Mouse (Mus musculus): Measurements from ENCODE around the gene Phyhipl. TPM values are rescaled to one million over a fixed set of nuclear protein-coding genes. Genes with fewer than 3 reads are reported as not detected.

Phyhipl gene
- polyA plus RNA-seq (2016; fragmentation: Nextera tagmentation; extraction: Ambion mirVana) = 2.1 and 2.4 TPM in 2 replicates

DNA sequence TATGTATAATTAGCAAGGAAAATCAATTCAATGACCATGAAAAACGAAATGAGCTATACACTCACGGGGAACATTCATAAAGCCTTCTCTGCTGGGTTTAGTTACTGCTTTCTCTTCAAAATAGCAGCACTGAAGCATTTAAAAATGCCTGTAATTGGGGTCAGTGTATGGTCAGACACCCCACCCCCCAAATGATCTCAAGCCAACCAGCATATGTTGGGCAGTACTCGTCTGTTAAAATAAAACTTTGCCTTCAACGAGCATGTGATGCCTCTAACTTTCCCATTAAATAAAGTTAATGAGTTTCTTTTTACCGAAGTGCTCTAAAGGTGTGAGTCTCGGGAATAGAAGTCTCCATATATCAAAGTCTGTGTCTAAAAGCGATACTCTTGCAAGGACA, at the start of gene Phyhipl:
Gene Phyhipl (minus strand): TSS at position 138 of the 400 bp plus-strand sequence.
- H3K4me2 ChIP-seq = no peak within 1 kb of the TSS
- H3K4me1 ChIP-seq (replicated peaks) = no peaks in the 10 kb centered on the region
- H3K27me3 ChIP-seq (replicated peaks) = no peaks in the 10 kb centered on the region
- no peaks in the 10 kb centered on the region for H3K36me3 ChIP-seq
- WGBS = 78% methylated on average over 7 of the region's 7 CpGs
- no peak within 1 kb of the TSS for H3K27ac ChIP-seq (ENCODE audit: poor library complexity, severe bottlenecking)
- H3K9ac ChIP-seq = no peak within 1 kb of the TSS
- H3K9me3 ChIP-seq (replicated peaks) = no peaks in the 10 kb centered on the region; the same call in 1 of the 2 replicates
- ATAC-seq (ENCODE audit: insufficient number of reproducible peaks, low FRiP score) = no peak
- H3K4me3 ChIP-seq = no peak within 1 kb of the TSS

- ATAC-seq (ENCODE audit: insufficient number of reproducible peaks, low FRiP score) = no peak
These were observed 47.4 kb upstream of the Phyhipl start for GRCm38 (mm10) chr10:70703211-70703610.

GRCm38 (mm10) chr10:70699581-70699980, 43.8 kb upstream of the Phyhipl start:
- no peak overlapping the region for H3K9ac ChIP-seq

More at GRCm38 (mm10) chr10:70703211-70703610, 47.4 kb upstream of the Phyhipl start:
- Histone ChIP-seq H3K27me3 (replicated peaks) (no peaks in the 10 kb centered on the region), H3K36me3 (no peaks in the 10 kb centered on the region), H3K4me1 (replicated peaks) (no peaks in the 10 kb centered on the region), H3K9ac (no peak overlapping the region), H3K4me3 (no peak overlapping the region), H3K4me2 (no peak overlapping the region), H3K27ac (ENCODE audit: poor library complexity, severe bottlenecking) (no peak overlapping the region), H3K9me3 (replicated peaks) (peaks cover 7% of the 10 kb centered on the region)
- WGBS = 51% methylated on average over 6 of the region's 6 CpGs

DNA sequence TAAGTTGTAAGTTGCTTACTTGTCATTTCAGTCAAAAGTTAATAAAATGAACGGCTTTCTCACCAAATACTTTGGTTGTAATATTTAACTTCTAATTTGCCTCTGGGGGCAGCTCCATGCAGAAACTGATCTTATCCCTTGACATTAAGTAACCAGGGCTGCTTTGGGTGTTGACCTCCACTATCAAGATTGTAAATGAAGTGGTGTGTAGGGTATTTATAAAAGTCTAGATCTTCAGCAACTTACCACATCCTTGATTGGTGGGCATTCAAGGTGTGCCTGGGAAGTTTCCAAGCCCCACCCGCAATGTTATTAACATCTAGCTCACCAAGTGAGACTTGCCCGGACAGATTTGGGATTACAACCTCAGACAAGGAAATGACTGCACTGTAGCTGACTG, 42.2 kb upstream of the Phyhipl start:
- no peak overlapping the region for H3K4me3 ChIP-seq
- H3K9me3 ChIP-seq (replicated peaks) = peaks cover 4% of the 10 kb centered on the region; the same call in 1 of the 2 replicates
- H3K36me3 ChIP-seq = no peaks in the 10 kb centered on the region
- H3K4me2 ChIP-seq = no peak overlapping the region
- H3K27me3 ChIP-seq (replicated peaks) = no peaks in the 10 kb centered on the region
- H3K9ac ChIP-seq = no peak overlapping the region
- no peak for ATAC-seq (ENCODE audit: insufficient number of reproducible peaks, low FRiP score)
- 83% methylated on average over 3 of the region's 3 CpGs for WGBS
- no peak overlapping the region for H3K27ac ChIP-seq (ENCODE audit: poor library complexity, severe bottlenecking)
- H3K4me1 ChIP-seq (replicated peaks) = peaks cover 7% of the 10 kb centered on the region; the same call in 1 of the 2 replicates

More at GRCm38 (mm10) chr10:70699581-70699980, 43.8 kb upstream of the Phyhipl start:
- Histone ChIP-seq H3K27me3 (replicated peaks) (no peaks in the 10 kb centered on the region), H3K36me3 (no peaks in the 10 kb centered on the region), H3K4me2 (no peak overlapping the region), H3K9me3 (replicated peaks) (peaks cover 4% of the 10 kb centered on the region; the same call in 1 of the 2 replicates), H3K4me3 (no peak overlapping the region), H3K27ac (ENCODE audit: poor library complexity, severe bottlenecking) (no peak overlapping the region), H3K4me1 (replicated peaks) (peaks cover 7% of the 10 kb centered on the region; the same call in 1 of the 2 replicates)
- ATAC-seq (ENCODE audit: insufficient number of reproducible peaks, low FRiP score) = no peak
- WGBS = 79% methylated on average over 7 of the region's 7 CpGs

DNA sequence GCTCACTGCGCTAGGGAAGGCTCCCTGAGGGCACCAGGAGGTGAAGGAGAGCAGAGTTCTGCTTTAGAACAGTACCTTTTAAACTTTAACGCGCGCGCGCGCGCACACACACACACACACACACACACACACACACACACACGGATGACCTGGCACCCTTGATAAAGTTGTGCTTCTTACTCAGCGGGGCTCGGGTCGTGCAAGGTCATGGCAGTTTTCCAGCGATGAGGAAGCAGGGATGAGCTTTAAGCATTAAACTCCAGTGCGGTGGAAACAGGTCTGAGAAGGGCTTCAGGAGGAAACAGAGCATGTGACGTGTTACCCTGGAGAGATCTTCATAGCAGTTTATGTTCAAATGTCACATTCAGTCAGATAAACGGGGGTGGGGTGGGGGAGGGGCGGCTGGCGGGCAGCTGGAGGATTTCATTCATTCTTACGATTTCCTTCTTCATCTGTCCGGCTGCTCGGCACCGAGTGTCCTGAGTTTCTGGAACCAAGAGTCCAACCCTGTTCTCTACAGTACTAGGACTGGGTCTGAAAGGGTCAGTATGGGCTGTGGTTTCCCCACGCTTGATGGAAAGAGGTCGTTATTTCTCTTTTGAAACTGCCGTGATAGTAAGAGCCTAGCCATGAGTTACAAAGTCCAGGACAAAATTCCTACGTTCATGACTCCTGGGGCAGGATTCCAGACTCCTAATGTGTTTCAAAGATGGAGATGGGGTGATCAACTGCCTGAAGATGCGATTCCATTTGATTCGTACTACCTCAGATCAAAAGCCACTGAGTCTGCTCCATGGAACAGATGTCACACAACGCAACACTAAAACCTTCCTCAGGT, 41.2 kb upstream of the Phyhipl start:
- WGBS = 65% methylated on average over 29 of the region's 29 CpGs
- Histone ChIP-seq H3K27ac (ENCODE audit: poor library complexity, severe bottlenecking) (no peak overlapping the region), H3K9ac (no peak overlapping the region), H3K27me3 (replicated peaks) (no peaks in the 10 kb centered on the region), H3K36me3 (no peaks in the 10 kb centered on the region), H3K4me1 (replicated peaks) (peaks cover 7% of the 10 kb centered on the region; the same call in 1 of the 2 replicates), H3K4me2 (0 out of 2 replicates have a peak overlapping the region, but pooled peaks have one; percentile 16), H3K9me3 (replicated peaks) (peaks cover 4% of the 10 kb centered on the region; the same call in 1 of the 2 replicates), H3K4me3 (no peak overlapping the region)
- no peak for ATAC-seq (ENCODE audit: insufficient number of reproducible peaks, low FRiP score)

- no peak overlapping the region for H3K4me2 ChIP-seq
- H3K27me3 ChIP-seq (replicated peaks) = no peaks in the 10 kb centered on the region
- no peak overlapping the region for H3K4me3 ChIP-seq
- no peak for ATAC-seq (ENCODE audit: insufficient number of reproducible peaks, low FRiP score)
- H3K9me3 ChIP-seq (replicated peaks) = no peaks in the 10 kb centered on the region
- no peak overlapping the region for H3K9ac ChIP-seq
- no peaks in the 10 kb centered on the region for H3K36me3 ChIP-seq
- H3K27ac ChIP-seq (ENCODE audit: poor library complexity, severe bottlenecking) = no peak overlapping the region
- 78% methylated on average over 6 of the region's 6 CpGs for WGBS
- peaks cover 4% of the 10 kb centered on the region; the same call in 1 of the 2 replicates for H3K4me1 ChIP-seq (replicated peaks)
These were observed 33.6 kb upstream of the Phyhipl start for GRCm38 (mm10) chr10:70689346-70689745.

GRCm38 (mm10) chr10:70688881-70689280, 33.1 kb upstream of the Phyhipl start:
- H3K4me3 ChIP-seq = no peak overlapping the region
- H3K27ac ChIP-seq (ENCODE audit: poor library complexity, severe bottlenecking) = 0 out of 2 replicates have a peak overlapping the region, but pooled peaks have one; percentile 36
- H3K36me3 ChIP-seq = no peaks in the 10 kb centered on the region
- 53% methylated on average over 8 of the region's 8 CpGs for WGBS
- H3K4me1 ChIP-seq (replicated peaks) = peaks cover 4% of the 10 kb centered on the region; the same call in 1 of the 2 replicates
- no peaks in the 10 kb centered on the region for H3K27me3 ChIP-seq (replicated peaks)
- ATAC-seq (ENCODE audit: insufficient number of reproducible peaks, low FRiP score) = no peak
- H3K9ac ChIP-seq = no peak overlapping the region
- H3K4me2 ChIP-seq = 0 out of 2 replicates have a peak overlapping the region, but pooled peaks have one; percentile 12
- H3K9me3 ChIP-seq (replicated peaks) = no peaks in the 10 kb centered on the region

DNA sequence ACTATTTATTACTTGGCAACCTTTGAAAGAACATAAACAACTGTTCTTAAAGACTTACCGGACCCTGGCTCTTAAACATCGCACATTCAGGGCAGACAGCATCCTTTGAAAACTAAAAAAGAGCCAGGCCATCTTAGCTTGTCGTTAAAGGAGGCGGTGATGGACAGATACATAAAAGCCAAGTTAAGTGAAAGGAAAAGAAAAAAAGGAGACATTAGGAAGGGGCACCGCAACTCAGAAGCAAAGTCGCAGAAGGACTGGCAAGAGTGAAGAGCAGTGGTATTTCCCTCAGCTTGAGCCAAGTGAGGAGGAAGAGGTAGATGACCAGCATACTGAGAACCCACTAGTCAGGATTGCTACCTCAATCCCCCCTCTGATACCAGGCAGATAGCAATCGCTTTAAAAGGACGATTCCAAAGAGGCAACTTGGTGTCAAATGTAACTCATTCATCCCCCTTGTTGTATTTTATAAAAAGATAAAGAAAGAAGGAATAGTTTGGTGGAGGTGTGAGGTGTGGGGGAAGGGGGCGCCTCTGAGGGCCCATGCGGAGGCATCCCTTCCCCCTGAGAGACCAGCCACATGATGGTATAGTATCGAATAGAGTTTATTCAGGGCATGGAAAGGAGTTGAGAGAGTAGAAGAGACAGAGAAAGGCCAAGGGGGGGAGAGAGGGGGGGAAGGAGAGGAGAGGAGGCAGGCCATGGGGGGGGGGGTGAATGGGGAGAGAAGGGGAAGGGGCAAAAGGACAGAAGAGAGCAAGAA, 31.4 kb upstream of the Phyhipl start:
- WGBS = 74% methylated on average over 11 of the region's 11 CpGs

DNA sequence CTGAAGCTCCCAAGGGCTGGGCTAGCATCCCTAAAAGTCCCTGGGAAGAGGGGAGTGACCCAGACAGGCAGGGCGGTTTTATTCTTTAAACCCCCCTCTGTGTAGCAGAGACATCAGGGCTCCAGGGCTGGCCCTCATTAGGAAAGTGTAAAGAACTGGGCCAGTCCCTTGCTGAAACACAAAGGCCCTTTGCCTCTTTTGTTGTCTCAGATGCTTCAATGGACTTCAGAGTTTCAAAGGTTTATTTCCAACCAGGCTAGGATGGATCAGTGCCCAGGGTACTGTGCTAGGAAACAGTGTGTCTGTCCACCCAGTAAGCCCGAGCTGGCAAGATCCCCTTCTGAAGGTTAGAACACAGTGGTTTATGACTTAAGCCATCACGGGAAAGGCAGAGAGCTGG, 30.7 kb upstream of the Phyhipl start:
- no peak overlapping the region for H3K4me3 ChIP-seq
- peaks cover 4% of the 10 kb centered on the region; the same call in 1 of the 2 replicates for H3K4me1 ChIP-seq (replicated peaks)
- no peak for ATAC-seq (ENCODE audit: insufficient number of reproducible peaks, low FRiP score)
- WGBS = 52% methylated on average over 3 of the region's 3 CpGs
- H3K4me2 ChIP-seq = no peak overlapping the region
- no peak overlapping the region for H3K9ac ChIP-seq
- H3K27me3 ChIP-seq (replicated peaks) = no peaks in the 10 kb centered on the region
- H3K9me3 ChIP-seq (replicated peaks) = no peaks in the 10 kb centered on the region
- H3K36me3 ChIP-seq = no peaks in the 10 kb centered on the region
- H3K27ac ChIP-seq (ENCODE audit: poor library complexity, severe bottlenecking) = no peak overlapping the region

More for the DNA sequence above, 31.4 kb upstream of the Phyhipl start:
- no peak for ATAC-seq (ENCODE audit: insufficient number of reproducible peaks, low FRiP score)
- no peak overlapping the region for H3K4me3 ChIP-seq
- no peaks in the 10 kb centered on the region for H3K27me3 ChIP-seq (replicated peaks)
- no peak overlapping the region for H3K4me2 ChIP-seq
- no peak overlapping the region for H3K27ac ChIP-seq (ENCODE audit: poor library complexity, severe bottlenecking)
- no peaks in the 10 kb centered on the region for H3K36me3 ChIP-seq
- no peak overlapping the region for H3K9ac ChIP-seq
- peaks cover 4% of the 10 kb centered on the region; the same call in 1 of the 2 replicates for H3K4me1 ChIP-seq (replicated peaks)
- no peaks in the 10 kb centered on the region for H3K9me3 ChIP-seq (replicated peaks)

DNA sequence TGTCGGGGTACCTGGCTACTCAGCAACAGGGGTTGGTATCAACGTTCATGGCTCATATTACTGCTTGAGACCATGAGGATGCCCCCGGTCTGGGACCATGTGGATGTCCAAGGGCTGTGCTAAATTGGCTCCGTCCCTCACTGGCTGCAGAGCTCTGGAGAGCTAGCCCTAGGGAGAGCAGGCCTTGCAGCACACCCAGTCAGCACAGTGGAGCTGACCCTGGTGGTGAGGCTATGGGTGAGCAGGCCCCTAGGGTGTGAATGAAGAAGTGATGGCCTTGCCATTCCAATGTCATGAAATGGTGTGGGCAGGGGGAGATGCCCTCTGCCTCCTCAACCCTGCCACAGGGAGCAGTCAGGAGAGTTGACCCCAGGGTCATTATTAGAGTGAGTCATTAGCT, 27.7 kb upstream of the Phyhipl start:
- no peak for ATAC-seq (ENCODE audit: insufficient number of reproducible peaks, low FRiP score)
- Histone ChIP-seq H3K27ac (ENCODE audit: poor library complexity, severe bottlenecking) (no peak overlapping the region), H3K4me1 (replicated peaks) (peaks cover 2% of the 10 kb centered on the region; the same call in 1 of the 2 replicates), H3K27me3 (replicated peaks) (no peaks in the 10 kb centered on the region), H3K4me3 (no peak overlapping the region), H3K36me3 (no peaks in the 10 kb centered on the region), H3K4me2 (no peak overlapping the region), H3K9me3 (replicated peaks) (no peaks in the 10 kb centered on the region), H3K9ac (no peak overlapping the region)
- WGBS = 79% methylated on average over 4 of the region's 4 CpGs

- ATAC-seq (ENCODE audit: insufficient number of reproducible peaks, low FRiP score) = no peak
- H3K9me3 ChIP-seq (replicated peaks) = no peaks in the 10 kb centered on the region
- WGBS = 72% methylated on average over 1 of the region's 1 CpGs
- H3K27me3 ChIP-seq (replicated peaks) = no peaks in the 10 kb centered on the region
- H3K4me1 ChIP-seq (replicated peaks) = no peaks in the 10 kb centered on the region
- H3K4me2 ChIP-seq = no peak overlapping the region
- H3K9ac ChIP-seq = no peak overlapping the region
- H3K27ac ChIP-seq (ENCODE audit: poor library complexity, severe bottlenecking) = no peak overlapping the region
- H3K36me3 ChIP-seq = no peaks in the 10 kb centered on the region
- H3K4me3 ChIP-seq = no peak overlapping the region
These were observed 22.2 kb upstream of the Phyhipl start for GRCm38 (mm10) chr10:70677946-70678345.

Measured in heart, embryonic 12.5 days (tissue).